In the genomic region with DNA sequence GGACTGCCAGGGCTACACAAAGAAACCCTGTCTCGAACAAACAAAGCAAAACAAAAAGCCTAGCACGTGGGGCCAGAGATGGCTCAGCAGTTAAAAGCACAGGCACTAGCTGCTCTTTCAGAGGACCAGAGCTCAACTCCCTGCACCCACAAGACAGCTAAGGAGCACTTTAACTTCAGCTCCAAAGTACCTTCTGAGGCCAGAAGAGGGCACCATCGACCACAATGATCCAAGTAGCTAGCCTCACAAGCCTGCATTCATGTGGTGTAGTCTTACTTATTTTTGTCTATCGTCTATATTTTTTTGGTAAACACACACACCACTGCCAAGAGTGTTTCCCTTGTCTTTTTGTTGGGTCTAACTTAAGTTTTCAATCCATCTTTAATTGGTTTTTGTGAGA, we compare ENCODE assay signal across 9 mouse cellular contexts. TPM values are rescaled to one million over a fixed set of nuclear protein-coding genes. Genes with fewer than 3 reads are reported as not detected.
DNase-seq lines count a peak whose midpoint lies in the region; ATAC-seq and TF ChIP-seq lines count a peak whose summit lies in the region.
"Had no signal": no experiment of that assay in that cellular context is flagged by ENCODE, and none has a peak within 500 bp of the region (broad histone marks: within the 10 kb centered on the region; RNA-seq: fewer than 3 reads in every experiment).

No protein-coding gene starts in this region.

- ATAC-seq in liver, embryonic 12.5 days: no peak
- peak; percentile 87 for ATAC-seq in megakaryocyte progenitor cell, adult 5-6 weeks (replicated peaks; ENCODE audit: poor library complexity)

- H3K4me2 ChIP-seq in liver, embryonic 12.5 days: no peak overlapping the region
- H3K4me2 ChIP-seq: midbrain, embryonic 12.5 days had no signal

- TF ChIP-seq CTCF in liver, adult 2 months (IDR thresholded peaks at IDR 0.05; ENCODE audit: low read depth, low read length): peak; percentile 60; the same call in 1 of the 2 replicates

- no peaks in the 10 kb centered on the region for H3K27me3 ChIP-seq in liver, adult 2 months (ENCODE audit: control insufficient read depth, insufficient read depth, low read length)
- no peaks in the 10 kb centered on the region for H3K27me3 ChIP-seq in liver, embryonic 12.5 days (replicated peaks)
- H3K27me3 ChIP-seq: midbrain, embryonic 12.5 days had no signal

- intact Hi-C loops in heart, postnatal 25 days (cut with DNase I): no loop called here

- H3K27ac ChIP-seq in liver, adult 2 months (replicated peaks; ENCODE audit: insufficient read depth, low read depth, low read length): no peak overlapping the region
- H3K27ac ChIP-seq in liver, embryonic 12.5 days: no peak overlapping the region
- H3K27ac ChIP-seq: midbrain, embryonic 12.5 days had no signal

- H3K4me1 ChIP-seq in liver, adult 2 months (ENCODE audit: control insufficient read depth, insufficient read depth, low read length): no peaks in the 10 kb centered on the region
- no peaks in the 10 kb centered on the region for H3K4me1 ChIP-seq in liver, embryonic 12.5 days
- H3K4me1 ChIP-seq: midbrain, embryonic 12.5 days had no signal

- no peak for TF ChIP-seq POLR2A in liver, adult 2 months (IDR thresholded peaks at IDR 0.05; ENCODE audit: extremely low read depth, insufficient read depth, low read length)

- no peaks in the 10 kb centered on the region for H3K36me3 ChIP-seq in liver, adult 2 months (ENCODE audit: control insufficient read depth, insufficient read depth, low read length)
- H3K36me3 ChIP-seq in liver, embryonic 12.5 days: no peaks in the 10 kb centered on the region
- H3K36me3 ChIP-seq: midbrain, embryonic 12.5 days had no signal

- no peaks in the 10 kb centered on the region for H3K9me3 ChIP-seq in liver, embryonic 12.5 days (replicated peaks)
- H3K9me3 ChIP-seq: midbrain, embryonic 12.5 days had no signal

- no peak overlapping the region for H3K4me3 ChIP-seq in liver, adult 2 months (ENCODE audit: insufficient read depth, low read depth, low read length)
- no peak overlapping the region for H3K4me3 ChIP-seq in liver, embryonic 12.5 days
- H3K4me3 ChIP-seq: midbrain, embryonic 12.5 days had no signal

- peak; percentile 26 for DNase-seq in adrenal gland, postnatal 14 days
- no peak for DNase-seq in adrenal gland, adult 8-10 months
- DNase-seq in liver, adult 2 months (ENCODE audit: extremely low read depth, low read depth, low spot score): no peak
- peak; percentile 14 for DNase-seq in embryo, embryonic 11.5 days (ENCODE audit: low read depth, low spot score)
- no peak for DNase-seq in heart, postnatal 25 days (ENCODE audit: low spot score)
- DNase-seq in cerebellum, adult 9-10 months: no peak

- 41% methylated on average over 4 of the region's 4 CpGs for WGBS in liver, adult 2 months
- WGBS in liver, embryonic 12.5 days (ENCODE audit: insufficient replicate concordance): 21% methylated on average over 4 of the region's 4 CpGs

- H3K9ac ChIP-seq in liver, adult 2 months (ENCODE audit: low read depth, low read length): no peak overlapping the region
- H3K9ac ChIP-seq in liver, embryonic 12.5 days: no peak overlapping the region
- H3K9ac ChIP-seq: midbrain, embryonic 12.5 days had no signal

- no peaks in the 10 kb centered on the region for H3K79me2 ChIP-seq in liver, adult 2 months (ENCODE audit: control insufficient read depth, insufficient read depth, low read length)

RNA-seq across cellular contexts. Expression of a gene that starts 14.1 kb away (rescaled TPM):
- total RNA-seq in adrenal gland, postnatal 14 days (2021): 58.0 and 66.5 TPM in 2 replicates
- 10 to 100 TPM; 46.6 to 60.5 (median 54.6) TPM for total RNA-seq in adrenal gland, adult 8-10 months (2022)
- 57.3 and 68.1 TPM in 2 replicates for total RNA-seq in liver, adult 2 months (2014; rRNA removed)
- 112 and 115 TPM in 2 replicates for polyA plus RNA-seq in liver, adult 2 months (2012; rRNA removed)
- polyA plus RNA-seq in liver, embryonic 12.5 days (2016; fragmentation: Nextera tagmentation; extraction: Ambion mirVana): 11.7 TPM in 2 replicates
- total RNA-seq in megakaryocyte progenitor cell, adult 5-6 weeks (2015): 6.4 and 7.7 TPM in 2 replicates
- 6.5 and 7.8 TPM in 2 replicates for total RNA-seq in megakaryocyte progenitor cell, adult 5-6 weeks (2017)
- total RNA-seq in heart, postnatal 25 days (2021): 100 to 1,000 TPM; 109 to 111 TPM

RNA-seq across cellular contexts. Expression of a gene that starts 36.3 kb away (rescaled TPM):
- 160 and 163 TPM in 2 replicates for total RNA-seq in adrenal gland, postnatal 14 days (2021)
- 100 to 1,000 TPM; 183 to 208 (median 201) TPM for total RNA-seq in adrenal gland, adult 8-10 months (2022)
- total RNA-seq in liver, adult 2 months (2014; rRNA removed): 62.1 and 69.2 TPM in 2 replicates
- 65.3 and 82.8 TPM in 2 replicates for polyA plus RNA-seq in liver, adult 2 months (2012; rRNA removed)
- 96.0 and 96.2 TPM in 2 replicates for polyA plus RNA-seq in liver, embryonic 12.5 days (2016; fragmentation: Nextera tagmentation; extraction: Ambion mirVana)
- total RNA-seq in megakaryocyte progenitor cell, adult 5-6 weeks (2015): 162 TPM in 2 replicates
- total RNA-seq in megakaryocyte progenitor cell, adult 5-6 weeks (2017): 82.7 and 83.3 TPM in 2 replicates
- 100 to 1,000 TPM; 148 to 161 TPM for total RNA-seq in heart, postnatal 25 days (2021)

RNA-seq across cellular contexts. Expression of a gene that starts 53.3 kb away (rescaled TPM):
- total RNA-seq in adrenal gland, postnatal 14 days (2021): 52.9 and 69.1 TPM in 2 replicates
- 100 to 1,000 TPM in 3 of 4 experiments, 10 to 100 TPM in 1; 77.7 to 149 (median 123) TPM for total RNA-seq in adrenal gland, adult 8-10 months (2022)
- total RNA-seq in liver, adult 2 months (2014; rRNA removed): 9.6 and 33.0 TPM in 2 replicates
- 211 and 649 TPM in 2 replicates for polyA plus RNA-seq in liver, adult 2 months (2012; rRNA removed)
- 13.3 and 13.6 TPM in 2 replicates for polyA plus RNA-seq in liver, embryonic 12.5 days (2016; fragmentation: Nextera tagmentation; extraction: Ambion mirVana)
- 0.25 and 1.6 TPM in 2 replicates for total RNA-seq in megakaryocyte progenitor cell, adult 5-6 weeks (2015)
- 0.95 and 4.1 TPM in 2 replicates for total RNA-seq in megakaryocyte progenitor cell, adult 5-6 weeks (2017)
- 1 to 10 TPM; 3.1 to 5.5 TPM for total RNA-seq in heart, postnatal 25 days (2021)

Comparison
In these comparisons a context has a peak if more than half of its experiments do, and no peak if none do; other contexts are left out.
1. DNase-seq: peak in adrenal gland, postnatal 14 days (single experiment) and embryo, embryonic 11.5 days (single experiment); none in adrenal gland, adult 8-10 months (single experiment), liver, adult 2 months (single experiment), heart, postnatal 25 days (single experiment) and cerebellum, adult 9-10 months (single experiment).